Mouse (Mus musculus) lung, postnatal 4 days (tissue): Measurements from ENCODE around the gene Mcemp1.

Source experiments
- DNase-seq, 2 experiments: peaks; one replicate each; pipeline ENCODE4 v3.0.0; 2021

Gene Mcemp1

DNA sequence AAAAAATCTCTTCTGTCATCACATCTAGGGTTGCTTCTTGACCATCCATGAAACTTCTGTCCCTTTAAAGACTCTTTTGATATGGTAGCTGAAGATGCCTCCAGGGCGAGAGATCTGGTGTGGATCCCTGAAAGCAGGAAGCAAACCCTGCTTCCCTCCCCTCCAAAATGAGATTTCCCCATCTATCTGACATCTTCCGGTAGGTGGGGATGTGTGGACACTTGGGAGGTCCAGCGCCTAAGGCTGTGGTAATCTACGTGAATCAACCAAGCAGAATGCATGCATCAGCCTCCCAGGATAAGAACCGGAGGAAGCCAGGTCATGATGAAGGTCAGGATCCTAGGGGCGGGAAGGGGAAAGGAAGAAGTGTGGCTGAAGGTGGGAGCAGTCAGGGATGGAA, at the start of gene Mcemp1:
Gene Mcemp1 (plus strand): TSS at position 248 of the 400 bp plus-strand sequence.
- peak in 1 of 2 experiments; percentile 43 for DNase-seq

DNA sequence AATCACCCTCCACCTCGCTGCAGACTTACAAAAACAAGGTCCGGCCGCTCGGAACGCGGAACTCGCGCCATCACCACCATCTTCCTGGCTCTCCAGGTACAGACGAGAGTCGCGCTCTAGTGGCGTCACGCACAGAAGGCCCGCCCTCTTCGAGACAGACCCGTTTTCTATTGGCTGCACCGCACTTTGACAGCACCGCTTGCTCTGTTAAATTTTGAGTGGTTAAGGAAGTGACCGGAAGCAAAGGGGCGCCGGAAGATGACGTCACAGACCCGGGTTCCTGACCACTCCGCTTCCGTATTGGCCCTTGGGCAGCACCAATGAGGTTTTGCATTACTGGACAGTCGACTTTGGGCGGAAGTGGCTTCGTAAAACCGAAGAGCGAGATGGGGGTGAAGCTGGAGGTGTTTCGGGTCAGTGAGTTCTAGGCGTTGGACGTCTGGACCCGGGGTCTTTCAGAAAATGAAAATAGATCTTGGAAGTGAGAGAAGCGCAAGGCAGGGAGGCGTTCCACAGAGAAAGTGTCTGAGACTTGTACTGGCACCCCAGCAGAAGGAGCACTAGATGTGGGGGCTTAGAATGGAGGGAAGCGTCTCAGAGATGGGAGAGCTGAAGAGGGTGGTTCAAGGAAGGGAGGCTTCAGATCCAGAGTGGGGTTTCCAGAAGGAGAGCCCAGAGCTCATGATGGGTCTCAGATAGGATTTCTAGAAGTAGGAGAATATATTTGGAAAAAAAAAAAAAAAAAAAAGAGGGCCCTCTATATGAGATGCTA, 44.2 kb upstream of the Mcemp1 start, which contains the start of the genes Xab2 and Pet100:
Gene Xab2 (minus strand): TSS at position 118 of the 772 bp plus-strand sequence.
Gene Pet100 (plus strand): TSS at position 350 of the 772 bp plus-strand sequence.
- peak; percentile 99 for DNase-seq

DNA sequence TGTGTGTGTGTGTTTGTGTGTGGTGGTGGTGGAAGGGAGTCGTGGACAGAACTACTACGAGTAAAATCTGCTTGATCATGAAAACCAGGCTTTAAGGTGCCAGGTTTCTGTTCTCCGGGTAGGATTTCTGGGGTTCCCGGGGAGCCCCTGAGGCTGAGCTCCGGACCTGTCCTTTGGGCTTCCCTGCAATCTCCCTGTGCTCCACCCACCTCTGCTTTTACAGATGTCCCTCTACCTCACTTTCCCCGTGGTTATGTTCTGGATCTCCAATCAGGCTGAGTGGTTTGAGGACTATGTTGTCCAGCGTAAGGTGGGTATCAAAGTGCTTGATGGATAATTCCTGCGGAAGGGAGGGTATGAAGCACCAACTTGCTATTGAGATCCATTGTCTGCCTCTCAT, 43.4 kb upstream of the Mcemp1 start:
- no peak for DNase-seq

DNA sequence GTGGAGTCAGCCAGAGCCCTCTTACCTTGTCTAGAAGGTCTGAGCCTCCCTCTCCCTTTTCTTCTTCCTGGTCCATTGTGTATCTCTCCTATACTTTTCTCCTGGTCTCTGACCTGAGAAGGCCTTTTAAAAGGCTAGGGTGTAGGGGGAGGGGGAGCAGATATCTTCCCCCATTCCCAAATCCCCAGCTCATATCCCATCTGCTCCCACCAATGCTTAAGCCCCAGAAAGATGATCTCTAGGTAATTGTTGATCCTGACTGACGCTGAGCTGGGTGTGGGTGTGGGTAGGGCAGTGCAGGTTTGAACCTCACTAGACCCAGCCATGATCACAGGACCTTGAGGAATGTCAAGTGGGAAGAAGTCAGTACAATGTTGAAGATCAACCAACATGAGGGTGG, 40.1 kb upstream of the Mcemp1 start, which contains the start of gene Pcp2:
Gene Pcp2 (minus strand): TSS at position 101 of the 400 bp plus-strand sequence.
- no peak for DNase-seq

GRCm38 (mm10) chr8:3626971-3627370, 38.6 kb upstream of the Mcemp1 start:
- no peak for DNase-seq

DNA sequence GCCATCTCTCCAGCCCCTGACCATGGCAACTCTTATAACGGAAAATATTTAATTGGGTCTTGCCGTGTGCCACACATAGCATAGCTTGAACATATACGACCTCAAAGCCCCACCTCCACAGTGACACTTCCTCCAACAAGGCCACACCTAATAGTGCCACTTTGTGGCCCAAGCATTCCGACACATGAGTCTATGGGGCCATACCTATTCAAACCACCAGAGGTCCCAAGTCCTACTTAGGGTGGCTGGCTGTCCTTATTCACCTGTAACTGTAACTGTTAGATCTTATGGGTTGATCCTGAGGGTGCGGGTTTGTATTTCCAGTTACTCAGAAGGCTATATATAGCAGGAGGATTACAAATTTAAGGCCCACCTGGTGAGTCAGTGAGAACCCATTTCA, 37.5 kb upstream of the Mcemp1 start:
- peak; percentile 22 to 58 for DNase-seq

GRCm38 (mm10) chr8:3630647-3631477, 34.7 kb upstream of the Mcemp1 start, which contains the start of gene Stxbp2:
Gene Stxbp2 (plus strand): TSS chr8:3630955.
- peak; percentile 87 for DNase-seq

DNA sequence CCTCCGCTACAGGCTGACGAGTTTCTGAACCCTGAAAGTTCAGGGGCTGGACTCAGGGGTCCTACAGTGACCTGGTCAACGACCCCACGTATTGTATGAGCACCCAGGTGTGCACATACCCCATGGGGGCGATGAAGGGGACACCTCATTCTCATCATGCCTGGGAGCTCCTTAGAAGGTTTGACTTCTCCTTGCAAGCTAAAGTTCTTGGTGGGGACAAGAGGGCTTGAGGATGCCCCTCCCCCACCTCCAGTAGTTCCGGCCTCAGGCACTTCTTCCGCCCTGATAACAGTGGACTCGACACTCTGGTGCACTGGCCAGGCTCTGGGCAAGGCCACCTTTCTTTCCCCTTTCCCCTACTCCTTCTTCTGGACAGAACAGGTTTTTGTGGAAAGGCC, 34.1 kb upstream of the Mcemp1 start:
- peak; percentile 53 to 62 for DNase-seq

DNA sequence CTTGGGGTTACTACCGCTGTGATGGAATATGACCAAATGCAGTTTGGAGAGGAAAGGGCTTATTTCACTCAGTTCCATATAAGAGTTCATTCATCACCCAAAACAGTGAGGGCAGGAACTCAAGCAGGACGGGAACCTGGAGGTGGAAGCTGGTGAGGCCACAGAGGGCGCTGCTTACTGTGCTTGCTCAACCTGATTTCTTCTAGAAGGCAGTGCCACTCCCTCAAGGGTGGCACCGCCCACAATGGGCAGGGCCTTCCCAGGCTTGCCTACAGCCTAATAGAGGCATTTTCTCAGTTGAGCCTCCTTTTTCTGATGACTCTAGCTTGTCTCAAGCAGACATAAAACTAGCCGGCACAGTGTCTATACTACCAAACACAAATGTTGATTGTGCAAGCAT, 19.8 kb upstream of the Mcemp1 start:
- DNase-seq: peak; percentile 80 to 82

GRCm38 (mm10) chr8:3646824-3647531, 18.6 kb upstream of the Mcemp1 start:
- no peak for DNase-seq

- DNase-seq: no peak
Observed at GRCm38 (mm10) chr8:3647561-3647960, 18.0 kb upstream of the Mcemp1 start.

- DNase-seq: peak in 1 of 2 experiments; percentile 55
Observed at GRCm38 (mm10) chr8:3648268-3648667, 17.3 kb upstream of the Mcemp1 start.

DNA sequence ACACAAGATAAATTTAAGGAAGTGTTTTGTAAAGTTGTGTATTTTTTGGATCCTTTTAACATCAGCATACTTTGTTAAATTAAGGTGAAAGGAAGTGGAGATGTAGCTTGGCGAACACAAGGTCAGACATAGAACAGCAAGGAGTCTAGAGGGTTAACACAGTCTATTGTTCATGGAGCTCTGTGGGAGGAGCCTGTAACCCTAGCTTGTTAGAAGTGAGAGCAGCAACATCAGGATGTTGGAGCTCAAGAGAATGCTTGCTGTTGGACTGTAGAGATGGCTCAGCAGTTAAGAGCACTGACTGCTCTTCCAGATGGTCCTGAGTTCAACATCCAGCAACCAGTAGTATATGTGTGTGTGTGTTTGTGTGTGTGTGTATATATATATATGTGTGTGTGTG, 16.6 kb upstream of the Mcemp1 start:
- DNase-seq: no peak

DNA sequence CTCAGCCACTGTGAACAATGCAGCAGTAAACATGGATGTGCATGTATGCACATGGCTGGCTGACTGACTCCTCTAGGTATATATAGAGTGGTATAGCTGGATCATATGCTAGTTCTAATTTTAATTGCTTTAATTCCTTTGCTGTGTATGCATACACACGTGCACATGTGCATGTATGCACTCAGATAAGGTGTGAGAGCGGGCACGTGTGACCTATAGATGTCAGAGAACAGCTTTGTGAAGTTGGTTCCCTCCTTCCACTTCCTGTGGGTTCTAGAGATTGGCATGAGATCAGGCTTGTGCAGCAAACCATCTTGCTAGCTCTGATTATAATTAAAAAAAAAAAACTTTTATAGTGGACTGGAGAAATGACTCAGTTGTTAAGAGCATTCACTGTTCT, 12.7 kb upstream of the Mcemp1 start:
- no peak for DNase-seq

DNA sequence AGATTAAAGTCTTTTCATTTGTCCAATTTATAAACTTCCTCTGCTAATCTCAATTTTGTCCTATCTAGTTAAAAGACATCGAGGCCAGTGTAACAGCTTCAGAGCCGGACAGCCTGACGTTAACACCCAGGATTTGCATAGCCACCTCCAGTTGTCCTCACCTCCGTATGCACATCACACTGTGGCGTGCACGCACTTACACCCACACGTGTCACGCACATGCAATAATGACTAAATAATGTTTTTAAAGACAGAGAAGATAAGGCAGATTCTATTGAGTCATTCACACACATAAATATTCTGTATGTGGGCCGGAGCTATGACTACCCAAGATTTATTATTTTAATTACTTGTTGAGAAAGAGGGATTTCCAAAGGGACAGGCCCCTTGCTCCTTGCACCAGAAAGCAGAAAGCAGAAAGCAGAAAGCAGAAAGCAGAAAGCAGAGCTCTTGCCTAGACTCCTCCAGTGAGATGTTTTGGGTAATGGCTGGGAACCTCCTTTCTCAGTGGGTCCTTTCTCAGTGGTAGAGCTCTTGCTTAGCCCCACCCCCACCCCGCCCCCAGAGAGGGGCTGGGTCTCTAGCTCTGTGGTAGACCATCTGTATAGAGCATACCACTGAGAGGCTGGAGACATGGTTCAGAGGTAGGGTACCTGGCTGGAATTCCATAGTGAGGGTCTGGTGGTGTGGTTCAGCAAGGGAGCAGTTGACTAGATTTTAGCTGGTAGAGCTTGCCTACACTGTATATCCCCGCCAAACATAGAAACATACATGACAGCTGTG, 10.6 kb upstream of the Mcemp1 start:
- DNase-seq: no peak

DNA sequence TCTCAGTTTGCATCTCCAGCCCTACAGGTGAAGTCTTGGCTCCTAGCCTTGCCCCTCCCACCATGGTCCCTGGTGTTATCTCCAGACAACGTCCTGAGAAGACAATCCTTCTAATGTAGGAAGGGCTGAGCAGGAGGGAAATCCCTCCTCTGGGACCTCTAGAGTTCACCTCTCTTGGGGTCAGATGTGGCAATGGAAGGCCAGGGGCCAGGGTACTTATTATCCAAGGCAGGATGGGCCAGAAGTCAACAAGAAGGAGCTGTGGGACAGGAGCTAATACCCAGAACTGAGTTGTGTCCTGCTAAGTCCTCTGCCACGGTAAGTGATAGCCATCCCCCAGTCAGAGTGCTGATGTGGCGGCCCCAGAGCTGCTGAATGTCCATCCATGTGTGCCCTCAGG, 10.0 kb upstream of the Mcemp1 start, which contains the start of gene Retn:
Gene Retn (plus strand): TSS at position 245 of the 400 bp plus-strand sequence.
- DNase-seq: no peak

GRCm38 (mm10) chr8:3656725-3657381, 8.7 kb upstream of the Mcemp1 start:
- DNase-seq: no peak

DNA sequence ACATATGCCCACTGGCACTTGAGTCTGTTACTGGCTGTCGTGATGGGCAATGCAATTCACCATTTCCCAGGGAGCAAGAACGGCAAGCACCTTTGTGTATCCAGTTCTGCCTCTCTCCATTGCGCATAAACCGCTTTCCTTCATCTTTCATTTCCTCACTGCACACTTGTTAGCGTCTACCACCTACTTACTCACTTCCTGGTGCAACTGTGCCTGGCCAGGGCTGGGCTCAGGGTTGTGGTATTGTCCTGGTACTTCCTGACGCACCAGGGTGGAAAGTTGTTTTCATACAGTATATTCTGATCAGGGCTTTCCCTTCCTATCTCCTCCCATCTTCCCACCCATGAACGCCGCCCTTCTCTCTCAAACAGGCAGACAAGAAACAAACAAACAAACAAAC, 4.7 kb upstream of the Mcemp1 start:
- DNase-seq: peak; percentile 32 to 45

DNA sequence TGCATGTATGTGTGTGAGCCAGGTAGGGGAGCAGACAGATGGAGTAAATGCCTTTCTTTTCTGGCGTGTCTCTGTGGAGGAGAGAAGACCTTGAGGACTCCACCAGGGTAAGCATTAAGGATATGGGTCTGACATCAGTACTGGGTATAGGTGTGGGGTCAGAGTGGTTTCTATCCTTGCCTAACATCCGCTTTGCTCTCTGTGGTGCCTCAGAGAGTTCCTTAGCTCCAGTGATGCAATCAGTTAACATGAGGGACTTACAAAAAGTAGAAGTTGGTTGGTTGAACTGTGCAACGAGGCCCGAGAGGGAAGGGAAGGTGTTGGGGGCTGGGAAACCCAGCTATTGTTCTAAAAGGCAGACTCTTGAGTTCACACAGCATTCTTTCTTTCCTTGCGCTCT, 1.1 kb upstream of the Mcemp1 start:
- peak in 1 of 2 experiments; percentile 24 for DNase-seq

DNA sequence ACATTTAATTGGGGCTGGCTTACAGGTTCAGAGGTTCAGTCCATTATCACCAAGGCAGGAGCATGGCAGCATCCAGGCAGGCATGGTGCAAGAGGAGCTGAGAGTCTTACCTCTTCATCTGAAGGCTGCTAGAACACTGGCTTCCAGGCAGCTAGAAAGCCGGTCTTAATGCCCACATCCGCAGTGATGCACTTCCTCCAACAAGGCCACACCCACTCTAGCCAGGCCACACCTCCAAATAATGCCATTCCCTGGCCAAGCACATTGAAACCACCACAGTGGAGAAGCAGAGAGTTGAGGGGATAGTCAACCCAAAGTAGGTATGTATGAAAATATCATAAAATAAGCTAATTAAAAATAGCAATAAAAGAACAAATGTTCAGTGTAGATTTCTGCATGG, 4.8 kb downstream of the Mcemp1 start:
- peak; percentile 59 to 73 for DNase-seq

- DNase-seq: peak; percentile 84 to 87
Observed at GRCm38 (mm10) chr8:3671980-3672491, 6.5 kb downstream of the Mcemp1 start, which contains the start of gene Fcor. Gene Fcor (minus strand): TSS chr8:3672362.
